Mouse (Mus musculus) cerebellum, adult 2 months (tissue): Measurements from ENCODE around the gene Gm11034. TPM values are rescaled to one million over a fixed set of nuclear protein-coding genes. Genes with fewer than 3 reads are reported as not detected.

Source experiments
- DNase-seq, 2 experiments: peaks; one replicate each; pipeline ENCODE4 v3.0.0; 2021
- H3K27ac ChIP-seq: fragments of 200-500 bp; 2 replicates; pipeline ENCODE4 v1.5.1; 2012; ENCODE audit warnings: low read length, control low read depth, inconsistent platforms; ENCODE audit not compliant: insufficient read depth
- H3K27me3 ChIP-seq: fragments of 200-500 bp; 2 replicates; pipeline ENCODE4 v1.6.1; 2012; ENCODE audit warnings: inconsistent platforms, mild to moderate bottlenecking, low read length, moderate library complexity; ENCODE audit not compliant: control insufficient read depth, insufficient read depth
- H3K4me1 ChIP-seq: fragments of 200-500 bp; 2 replicates; pipeline ENCODE4 v1.6.1; 2011; ENCODE audit warnings: low read length; ENCODE audit not compliant: control insufficient read depth, insufficient read depth
- H3K4me3 ChIP-seq: fragments of 200-500 bp; replicated peaks from 2 replicates; pipeline ENCODE3; 2011; ENCODE audit warnings: mild to moderate bottlenecking, low read depth, low read length, control low read depth; ENCODE audit not compliant: insufficient read depth
- CTCF ChIP-seq: fragments of 200-500 bp; IDR thresholded peaks from 2 replicates; pipeline ENCODE4 v1.5.1; 2011; ENCODE audit warnings: low read depth, mild to moderate bottlenecking, control low read depth, low read length, moderate library complexity, borderline replicate concordance; ENCODE audit not compliant: insufficient read depth
- POLR2A ChIP-seq: fragments of 200-500 bp; IDR thresholded peaks from 2 replicates; pipeline ENCODE4 v1.6.1; 2011; ENCODE audit warnings: low read length, control low read depth, borderline replicate concordance; ENCODE audit not compliant: insufficient read depth
- WGBS: fragments of 180-500 bp; shearing (Covaris S2); methylation state at CpG from one replicate; pipeline ENCODE4 v1.1.7; 2018; 5-methylcytosine and 5-hydroxymethylcytosine counted together
- polyA plus RNA-seq: library from polyadenylated mRNA; depleted of rRNA; stranded (reverse); fragments of >200 nt; gene quantifications from 2 replicates; pipeline ENCODE4 v1.2.3, GENCODE M21; 2012; rRNA removed

Gene Gm11034
- polyA plus RNA-seq, result not detected in 2 replicates

GRCm38 (mm10) chr8:72213536-72213935 lies at the start of gene Gm11034:
Gene Gm11034 (minus strand): TSS chr8:72213636.
- no peaks in the 10 kb centered on the region for H3K4me1 ChIP-seq
- 72% methylated on average over 4 of the region's 4 CpGs for WGBS
- H3K27ac ChIP-seq, result no peak within 1 kb of the TSS
- no peak for TF ChIP-seq CTCF
- TF ChIP-seq POLR2A, result no peak
- H3K27me3 ChIP-seq, result no peaks in the 10 kb centered on the region
- H3K4me3 ChIP-seq, result no peak within 1 kb of the TSS
- no peak for DNase-seq

GRCm38 (mm10) chr8:72262756-72263155 lies 49.3 kb upstream of the Gm11034 start:
- Histone ChIP-seq H3K27me3 (no peaks in the 10 kb centered on the region), H3K4me1 (peaks cover 2% of the 10 kb centered on the region; the same call in 1 of the 2 replicates), H3K27ac (no peak overlapping the region), H3K4me3 (no peak overlapping the region)
- no peak for DNase-seq
- TF ChIP-seq CTCF (no peak), POLR2A (no peak)
- 93% methylated on average over 2 of the region's 2 CpGs for whole genome bisulfite sequencing

GRCm38 (mm10) chr8:72261872-72262271 lies 48.4 kb upstream of the Gm11034 start:
- peak in 1 of 2 experiments; percentile 25 for DNase-seq
- Histone ChIP-seq H3K27me3 (no peaks in the 10 kb centered on the region), H3K27ac (no peak overlapping the region), H3K4me1 (peaks cover 2% of the 10 kb centered on the region; the same call in 1 of the 2 replicates), H3K4me3 (no peak overlapping the region)
- WGBS, result 64% methylated on average over 5 of the region's 5 CpGs
- TF ChIP-seq CTCF (peak; percentile 49), POLR2A (no peak)

GRCm38 (mm10) chr8:72261431-72261830 lies 48.0 kb upstream of the Gm11034 start:
- H3K27me3 ChIP-seq, result no peaks in the 10 kb centered on the region

GRCm38 (mm10) chr8:72261019-72261418 lies 47.6 kb upstream of the Gm11034 start:
- Histone ChIP-seq H3K4me1 (peaks cover 2% of the 10 kb centered on the region; the same call in 1 of the 2 replicates), H3K4me3 (no peak overlapping the region), H3K27me3 (no peaks in the 10 kb centered on the region), H3K27ac (no peak overlapping the region)
- peak; percentile 71 for TF ChIP-seq CTCF
- no peak for TF ChIP-seq POLR2A
- WGBS, result 24% methylated on average over 2 of the region's 2 CpGs
- peak in 1 of 2 experiments; percentile 47 for DNase-seq

More at GRCm38 (mm10) chr8:72261431-72261830, 48.0 kb upstream of the Gm11034 start:
- H3K4me3 ChIP-seq, result no peak overlapping the region
- TF ChIP-seq POLR2A (no peak), CTCF (no peak)
- no peak for DNase-seq
- no peak overlapping the region for H3K27ac ChIP-seq
- peaks cover 2% of the 10 kb centered on the region; the same call in 1 of the 2 replicates for H3K4me1 ChIP-seq

GRCm38 (mm10) chr8:72260585-72260984 lies 47.1 kb upstream of the Gm11034 start:
- 58% methylated on average over 4 of the region's 4 CpGs for WGBS
- H3K27me3 ChIP-seq, result no peaks in the 10 kb centered on the region
- no peak for TF ChIP-seq POLR2A
- TF ChIP-seq CTCF, result no peak
- no peak for DNase-seq
- peaks cover 2% of the 10 kb centered on the region; the same call in 1 of the 2 replicates for H3K4me1 ChIP-seq
- no peak overlapping the region for H3K4me3 ChIP-seq
- H3K27ac ChIP-seq, result no peak overlapping the region

- 74% methylated on average over 2 of the region's 2 CpGs for WGBS
- H3K4me1 ChIP-seq, result peaks cover 2% of the 10 kb centered on the region; the same call in 1 of the 2 replicates
Measured at GRCm38 (mm10) chr8:72259862-72260261, 46.4 kb upstream of the Gm11034 start.

GRCm38 (mm10) chr8:72257902-72258238 lies 44.4 kb upstream of the Gm11034 start:
- Histone ChIP-seq H3K4me1 (peaks cover 2% of the 10 kb centered on the region; the same call in 1 of the 2 replicates), H3K27me3 (no peaks in the 10 kb centered on the region), H3K27ac (no peak overlapping the region), H3K4me3 (no peak overlapping the region)
- DNase-seq, result no peak
- TF ChIP-seq CTCF, result no peak
- TF ChIP-seq POLR2A, result no peak
- 46% methylated on average over 1 of the region's 1 CpGs for WGBS

More at GRCm38 (mm10) chr8:72259862-72260261, 46.4 kb upstream of the Gm11034 start:
- Histone ChIP-seq H3K27ac (no peak overlapping the region), H3K27me3 (no peaks in the 10 kb centered on the region), H3K4me3 (no peak overlapping the region)
- no peak for DNase-seq
- TF ChIP-seq CTCF (no peak), POLR2A (no peak)
